Mouse (Mus musculus): Measurements from ENCODE around the gene Pold2. TPM values are rescaled to one million over a fixed set of nuclear protein-coding genes. Genes with fewer than 3 reads are reported as not detected.

The Pold2 gene
- polyA plus RNA-seq, 1 experiment, result 155 TPM

DNA sequence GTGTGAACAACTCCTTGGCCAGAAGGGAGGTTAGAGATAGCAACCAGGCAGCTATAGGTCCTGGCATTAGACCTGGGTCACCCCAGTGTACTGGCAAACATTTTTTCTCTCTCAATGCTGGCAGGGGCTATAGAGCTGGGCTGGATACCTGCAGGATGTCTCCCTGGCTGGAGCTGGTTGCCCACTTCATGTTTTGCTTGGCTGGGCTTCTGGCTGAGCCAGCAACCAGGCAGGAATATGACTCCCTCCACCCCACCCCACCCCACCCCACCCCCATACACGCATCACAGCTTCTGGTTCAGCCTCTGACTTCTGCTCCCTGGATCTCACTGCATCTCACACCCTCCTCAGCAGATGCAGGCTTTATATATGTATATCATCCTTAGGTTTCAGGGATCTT, 25.8 kb downstream of the Pold2 start:
- H3K9me3 ChIP-seq, result peaks cover 7% of the 10 kb centered on the region
- H3K36me3 ChIP-seq (replicated peaks; ENCODE audit: low read length), result no peaks in the 10 kb centered on the region
- H3K27me3 ChIP-seq (replicated peaks), result peaks cover 37% of the 10 kb centered on the region
- TF ChIP-seq GATA1 (IDR thresholded peaks at IDR 0.05; ENCODE audit: borderline replicate concordance, low read length), result no peak
- no peak for TF ChIP-seq FLI1 (IDR thresholded peaks at IDR 0.05; ENCODE audit: low read length)
- no peak overlapping the region for H3K4me3 ChIP-seq (replicated peaks)
- peaks cover 40% of the 10 kb centered on the region for H3K4me1 ChIP-seq

DNA sequence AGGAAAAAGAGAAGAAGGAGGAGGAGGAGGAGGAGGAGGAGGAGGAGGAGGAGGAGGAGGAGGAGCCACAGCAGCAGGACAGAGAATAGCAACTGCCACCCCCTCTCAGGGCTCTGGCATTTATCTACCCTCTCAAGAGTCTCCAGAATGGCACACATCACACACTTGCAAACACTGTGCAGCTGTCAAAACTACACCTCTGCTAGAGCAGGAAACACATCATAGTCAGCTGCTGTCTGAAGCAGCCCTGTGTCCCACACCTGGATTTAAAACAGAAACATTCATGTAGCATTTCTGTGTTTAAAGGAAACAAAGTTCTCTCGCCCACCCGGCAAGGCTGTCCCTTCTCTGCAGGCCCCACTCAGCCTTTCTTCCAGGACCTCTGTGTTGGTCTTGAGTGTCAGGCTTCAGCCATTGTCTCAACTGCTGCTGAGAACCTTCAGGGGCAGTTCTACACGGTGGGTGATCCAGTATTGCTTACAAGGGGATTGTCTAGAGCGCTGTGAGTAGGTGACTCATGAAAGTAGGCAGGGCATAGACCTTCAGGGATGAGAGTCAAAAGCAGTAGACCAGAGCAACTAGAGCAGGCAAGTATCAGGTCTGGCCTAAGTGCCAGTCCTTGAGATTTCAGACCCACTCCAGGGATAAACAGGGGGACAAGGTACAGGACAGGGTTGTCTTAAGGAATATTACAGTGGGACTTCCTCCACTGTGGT, 26.9 kb downstream of the Pold2 start:
- H3K4me1 ChIP-seq, result peaks cover 40% of the 10 kb centered on the region
- peaks cover 35% of the 10 kb centered on the region for H3K27me3 ChIP-seq (replicated peaks)
- TF ChIP-seq FLI1 (IDR thresholded peaks at IDR 0.05; ENCODE audit: low read length) (no peak), GATA1 (IDR thresholded peaks at IDR 0.05; ENCODE audit: borderline replicate concordance, low read length) (no peak)
- peaks cover 18% of the 10 kb centered on the region for H3K9me3 ChIP-seq
- no peak overlapping the region for H3K4me3 ChIP-seq (replicated peaks)
- no peaks in the 10 kb centered on the region for H3K36me3 ChIP-seq (replicated peaks; ENCODE audit: low read length)

DNA sequence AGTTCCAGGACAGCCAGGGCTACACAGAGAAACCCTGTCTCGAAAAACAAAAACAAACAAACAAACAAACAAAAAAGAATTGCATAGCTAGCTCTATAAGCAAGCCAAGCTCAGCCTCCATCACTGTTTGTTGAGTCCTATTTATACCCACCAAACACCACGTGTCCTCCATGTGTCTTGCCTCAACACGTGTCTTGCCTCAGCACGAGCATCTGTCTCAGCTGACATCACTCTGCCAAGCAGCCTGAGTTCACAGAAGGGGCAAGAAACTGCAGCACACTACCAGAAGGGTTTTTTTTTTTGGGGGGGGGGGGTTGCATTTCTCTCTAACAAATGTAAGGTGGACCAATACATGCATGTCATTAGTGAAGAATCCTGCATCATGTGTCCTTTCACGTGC, 27.6 kb downstream of the Pold2 start:
- no peak overlapping the region for H3K4me3 ChIP-seq (replicated peaks)
- H3K27me3 ChIP-seq (replicated peaks), result peaks cover 33% of the 10 kb centered on the region
- H3K4me1 ChIP-seq, result peaks cover 40% of the 10 kb centered on the region
- H3K9me3 ChIP-seq, result peaks cover 23% of the 10 kb centered on the region
- no peaks in the 10 kb centered on the region for H3K36me3 ChIP-seq (replicated peaks; ENCODE audit: low read length)
- no peak for TF ChIP-seq FLI1 (IDR thresholded peaks at IDR 0.05; ENCODE audit: low read length)

DNA sequence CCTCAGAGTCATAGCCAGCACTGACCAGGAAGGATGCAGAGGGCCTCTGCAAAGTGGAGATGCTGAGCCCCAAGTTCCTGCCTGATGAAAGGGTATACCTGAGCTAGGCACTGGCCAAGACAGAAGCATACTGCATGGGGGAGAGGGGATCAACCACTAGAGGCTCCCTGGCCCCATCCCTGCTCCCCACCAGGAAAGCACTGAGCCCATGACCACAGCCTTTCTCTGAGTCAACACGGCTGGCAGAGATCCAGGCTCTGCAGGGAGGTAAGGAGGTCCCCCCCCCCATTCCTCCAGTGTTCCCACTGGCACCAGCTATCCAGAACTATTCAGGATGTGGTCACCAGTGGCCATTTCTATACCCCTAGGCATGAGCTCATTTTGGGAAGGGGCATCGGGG, 28.8 kb downstream of the Pold2 start:
- peaks cover 24% of the 10 kb centered on the region for H3K9me3 ChIP-seq
- H3K4me1 ChIP-seq, result peaks cover 40% of the 10 kb centered on the region
- H3K27me3 ChIP-seq (replicated peaks), result peaks cover 33% of the 10 kb centered on the region
- no peak for TF ChIP-seq GATA1 (IDR thresholded peaks at IDR 0.05; ENCODE audit: borderline replicate concordance, low read length)
- no peak for TF ChIP-seq FLI1 (IDR thresholded peaks at IDR 0.05; ENCODE audit: low read length)
- H3K36me3 ChIP-seq (replicated peaks; ENCODE audit: low read length), result no peaks in the 10 kb centered on the region
- no peak overlapping the region for H3K4me3 ChIP-seq (replicated peaks)

DNA sequence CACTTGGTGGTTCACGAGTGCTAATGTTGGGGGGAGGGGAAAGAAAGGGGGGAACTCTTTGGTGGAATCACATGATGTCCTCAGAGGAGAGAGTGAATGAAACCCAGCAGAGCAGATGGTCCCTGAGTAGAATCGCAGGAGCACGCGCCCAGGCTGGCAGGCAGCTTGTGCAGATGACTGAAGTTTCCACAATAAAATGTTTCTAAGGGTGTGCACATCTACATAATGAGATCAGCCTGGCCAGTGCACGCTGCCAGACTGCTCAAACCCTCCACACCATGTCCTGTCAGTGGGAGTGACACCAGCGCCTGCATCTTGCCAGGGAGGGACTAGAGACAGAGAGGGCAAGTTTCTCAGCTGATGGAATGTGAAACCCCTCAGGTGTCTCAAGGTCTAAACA, 29.4 kb downstream of the Pold2 start:
- H3K9me3 ChIP-seq, result peaks cover 30% of the 10 kb centered on the region
- no peaks in the 10 kb centered on the region for H3K36me3 ChIP-seq (replicated peaks; ENCODE audit: low read length)
- peaks cover 32% of the 10 kb centered on the region for H3K27me3 ChIP-seq (replicated peaks)
- H3K4me3 ChIP-seq (replicated peaks), result no peak overlapping the region
- peaks cover 40% of the 10 kb centered on the region for H3K4me1 ChIP-seq
- TF ChIP-seq GATA1 (IDR thresholded peaks at IDR 0.05; ENCODE audit: borderline replicate concordance, low read length), result no peak
- TF ChIP-seq FLI1 (IDR thresholded peaks at IDR 0.05; ENCODE audit: low read length), result no peak

DNA sequence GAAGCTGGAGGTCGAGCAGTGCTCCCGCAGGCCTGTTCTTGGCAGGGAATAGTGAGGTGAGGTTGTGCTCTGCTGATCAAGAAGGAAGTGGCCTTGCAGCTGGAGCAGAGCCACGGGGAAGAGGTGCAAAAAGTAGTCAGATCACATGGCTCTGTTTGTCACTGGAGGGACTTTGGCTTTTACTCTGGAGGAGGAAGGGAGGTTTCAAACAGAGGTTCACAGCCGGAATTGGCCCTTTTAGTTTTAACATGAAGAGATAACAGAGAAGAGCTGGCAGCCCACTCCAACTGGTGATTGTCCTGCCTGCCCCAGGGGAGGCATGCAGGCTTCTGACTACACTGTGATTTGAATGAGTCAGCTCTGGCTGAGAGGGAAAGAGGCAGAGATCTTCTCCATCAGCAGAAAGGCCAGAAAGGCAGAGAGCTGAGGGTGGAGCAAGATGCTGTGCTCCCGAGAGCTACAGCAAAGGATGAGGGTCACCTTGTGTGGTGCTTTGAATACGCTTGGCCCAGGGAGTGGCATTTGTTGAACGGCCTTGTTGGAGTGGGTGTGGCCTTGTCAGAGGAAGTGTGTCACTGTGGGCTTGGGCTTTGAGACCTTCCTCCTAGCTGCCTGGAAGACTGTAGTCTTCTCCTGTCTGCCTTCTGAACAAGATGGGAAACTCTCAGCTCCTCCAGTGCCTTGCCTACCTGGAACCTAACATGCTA, 31.3 kb downstream of the Pold2 start:
- Histone ChIP-seq H3K36me3 (replicated peaks; ENCODE audit: low read length) (peaks cover 2% of the 10 kb centered on the region), H3K9me3 (peaks cover 41% of the 10 kb centered on the region), H3K4me3 (replicated peaks) (no peak overlapping the region), H3K4me1 (peaks cover 32% of the 10 kb centered on the region), H3K27me3 (replicated peaks) (peaks cover 32% of the 10 kb centered on the region)
- TF ChIP-seq GATA1 (IDR thresholded peaks at IDR 0.05; ENCODE audit: borderline replicate concordance, low read length) (no peak), FLI1 (IDR thresholded peaks at IDR 0.05; ENCODE audit: low read length) (no peak)

DNA sequence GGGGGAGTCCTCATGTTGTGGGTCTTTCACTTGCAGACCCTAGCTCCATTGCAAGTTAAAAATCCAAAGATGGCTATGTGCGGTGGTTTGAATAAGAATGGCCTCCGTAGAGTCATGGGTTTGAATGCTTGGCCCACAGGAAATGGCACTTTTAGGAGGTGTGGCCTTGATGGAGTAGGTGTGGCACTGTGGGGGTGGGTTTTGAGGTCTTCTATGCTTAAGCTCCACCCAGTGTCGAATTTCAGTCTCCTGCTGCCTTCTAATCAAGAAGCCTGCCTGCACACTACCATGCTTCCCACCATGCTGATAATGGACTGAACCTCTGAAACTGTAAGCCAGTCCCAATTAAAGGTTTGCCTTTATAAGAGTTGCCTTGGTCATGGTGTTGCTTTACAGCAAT, 35.0 kb downstream of the Pold2 start:
- Histone ChIP-seq H3K36me3 (replicated peaks; ENCODE audit: low read length) (peaks cover 5% of the 10 kb centered on the region), H3K9me3 (peaks cover 66% of the 10 kb centered on the region), H3K4me3 (replicated peaks) (no peak overlapping the region), H3K27me3 (replicated peaks) (peaks cover 22% of the 10 kb centered on the region), H3K4me1 (0 out of 2 replicates have a peak, but pooled peaks cover under 1% of the 10 kb centered on the region)
- TF ChIP-seq GATA1 (IDR thresholded peaks at IDR 0.05; ENCODE audit: borderline replicate concordance, low read length) (no peak), FLI1 (IDR thresholded peaks at IDR 0.05; ENCODE audit: low read length) (no peak)

DNA sequence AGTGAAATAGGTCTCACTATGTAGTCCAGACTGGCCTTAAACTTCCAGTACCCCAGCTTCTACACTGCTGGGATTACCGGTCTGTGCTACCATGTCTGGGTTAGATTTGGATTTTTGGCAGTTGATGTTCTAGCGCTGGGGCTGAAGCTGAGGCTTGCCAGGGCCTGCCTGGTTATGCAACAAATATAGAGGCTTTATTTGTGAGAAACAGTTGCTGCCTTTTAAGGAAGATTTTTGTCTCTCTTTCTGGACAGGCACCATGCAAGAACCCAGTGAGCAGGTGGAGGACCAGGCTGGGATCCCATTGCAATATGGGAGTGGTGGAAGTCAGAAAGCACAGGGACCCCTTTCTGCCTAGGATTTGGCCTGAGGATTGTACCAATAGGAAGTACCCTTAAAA, 36.3 kb downstream of the Pold2 start:
- Histone ChIP-seq H3K4me3 (replicated peaks) (no peak overlapping the region), H3K4me1 (peaks cover 11% of the 10 kb centered on the region), H3K9me3 (peaks cover 54% of the 10 kb centered on the region), H3K36me3 (replicated peaks; ENCODE audit: low read length) (peaks cover 5% of the 10 kb centered on the region), H3K27me3 (replicated peaks) (peaks cover 10% of the 10 kb centered on the region)
- TF ChIP-seq FLI1 (IDR thresholded peaks at IDR 0.05; ENCODE audit: low read length) (no peak), GATA1 (IDR thresholded peaks at IDR 0.05; ENCODE audit: borderline replicate concordance, low read length) (no peak)

DNA sequence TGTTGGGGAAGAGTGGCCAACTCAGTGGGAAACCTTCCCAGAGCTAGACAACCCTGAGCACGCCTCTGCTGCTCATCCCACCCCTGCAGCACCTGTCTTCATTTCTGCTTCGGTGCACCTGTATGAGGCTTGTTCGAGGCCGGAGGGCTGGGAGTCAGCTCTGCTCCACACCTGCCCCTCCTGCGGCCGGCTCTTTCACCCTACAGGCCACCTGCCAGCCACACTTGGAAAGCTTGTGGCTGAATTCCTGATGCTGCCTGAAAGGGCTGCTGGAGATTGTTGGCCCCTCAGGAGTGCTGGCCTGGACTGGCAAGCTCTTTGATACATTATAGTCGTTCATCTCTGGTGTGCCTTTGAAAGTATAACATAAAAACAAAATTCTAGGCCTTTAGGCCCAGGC, 37.7 kb downstream of the Pold2 start:
- peaks cover under 1% of the 10 kb centered on the region for H3K27me3 ChIP-seq (replicated peaks)
- peaks cover 43% of the 10 kb centered on the region for H3K9me3 ChIP-seq
- no peak overlapping the region for H3K4me3 ChIP-seq (replicated peaks)
- TF ChIP-seq GATA1 (IDR thresholded peaks at IDR 0.05; ENCODE audit: borderline replicate concordance, low read length), result no peak
- no peak for TF ChIP-seq FLI1 (IDR thresholded peaks at IDR 0.05; ENCODE audit: low read length)
- H3K36me3 ChIP-seq (replicated peaks; ENCODE audit: low read length), result peaks cover 12% of the 10 kb centered on the region
- H3K4me1 ChIP-seq, result peaks cover 20% of the 10 kb centered on the region
